Mouse (Mus musculus): ENCODE data around the gene Mms19.

Mms19 gene

GRCm38 (mm10) chr19:41894959-41895358 lies 86.0 kb downstream of the Mms19 start:
- no peak for DNase-seq
